Mouse (Mus musculus): ENCODE measurements around the gene Kmt2b. TPM values are rescaled to one million over a fixed set of nuclear protein-coding genes. Genes with fewer than 3 reads are reported as not detected.

Kmt2b gene
- total RNA-seq, 2 experiments from 2014 or later = 39.1 to 57.1 TPM

DNA sequence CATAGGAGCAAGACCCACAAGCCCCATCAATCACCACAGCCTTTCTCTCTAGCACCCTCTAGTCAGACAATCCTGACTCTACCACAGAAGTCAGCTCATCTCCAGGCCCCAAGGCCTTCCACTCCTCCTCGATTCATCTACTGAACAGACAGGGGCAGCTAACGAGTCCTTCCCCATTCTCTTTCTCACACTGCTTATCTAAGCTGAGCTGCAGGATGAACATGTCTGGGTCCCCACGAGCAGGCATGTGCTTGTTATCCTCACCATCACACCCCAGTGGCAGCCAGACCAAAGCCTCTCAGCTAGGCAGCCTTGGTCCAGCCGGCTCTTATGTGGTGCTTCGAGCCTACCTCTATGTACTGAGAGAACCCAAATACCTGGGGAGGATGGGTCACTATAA is 16.1 kb downstream of the Kmt2b start:
- DNase-seq (ENCODE audit: extremely low spot score in 1 of 2, low spot score in 1 of 2) = no peak

DNA sequence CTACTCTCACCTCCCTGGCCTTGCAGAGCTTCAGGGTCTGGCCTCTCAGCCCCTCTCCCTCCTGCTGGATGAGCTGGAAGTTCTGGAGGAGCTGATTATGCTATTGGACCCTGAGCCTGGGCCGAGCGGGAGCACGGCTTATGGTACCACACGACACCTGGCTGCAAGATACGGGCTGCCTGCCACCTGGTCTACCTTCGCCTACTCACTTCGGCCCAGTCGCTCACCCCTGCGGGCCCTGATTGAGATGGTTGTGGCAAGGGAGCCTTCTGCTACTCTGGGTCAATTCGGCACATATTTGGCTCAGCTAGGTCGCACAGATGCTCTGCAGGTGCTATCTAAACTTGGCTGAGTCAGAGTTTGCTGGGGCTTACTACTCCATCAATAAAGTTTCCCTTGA is 21.0 kb downstream of the Kmt2b start:
- no peak for DNase-seq (ENCODE audit: extremely low spot score in 1 of 2, low spot score in 1 of 2)

DNA sequence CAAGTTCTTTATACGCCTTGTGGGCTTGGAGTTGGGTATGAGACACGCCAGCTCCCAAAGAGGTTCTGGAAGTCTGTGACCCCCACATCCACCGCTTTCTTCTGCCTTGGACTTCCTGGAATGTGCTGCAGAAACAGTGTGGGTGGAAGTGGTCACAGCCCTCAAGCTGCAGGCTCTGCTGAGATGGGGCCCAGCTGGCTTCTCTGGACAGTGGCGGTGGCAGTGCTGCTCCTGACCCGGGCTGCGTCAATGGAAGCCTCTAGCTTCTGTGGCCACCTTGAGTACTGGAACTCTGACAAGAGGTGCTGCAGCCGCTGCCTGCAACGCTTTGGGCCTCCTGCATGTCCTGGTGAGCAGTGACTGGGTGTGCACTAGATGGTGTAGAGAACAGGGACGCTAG is 22.5 kb downstream of the Kmt2b start:
- no peak for DNase-seq (ENCODE audit: extremely low spot score in 1 of 2, low spot score in 1 of 2)

DNA sequence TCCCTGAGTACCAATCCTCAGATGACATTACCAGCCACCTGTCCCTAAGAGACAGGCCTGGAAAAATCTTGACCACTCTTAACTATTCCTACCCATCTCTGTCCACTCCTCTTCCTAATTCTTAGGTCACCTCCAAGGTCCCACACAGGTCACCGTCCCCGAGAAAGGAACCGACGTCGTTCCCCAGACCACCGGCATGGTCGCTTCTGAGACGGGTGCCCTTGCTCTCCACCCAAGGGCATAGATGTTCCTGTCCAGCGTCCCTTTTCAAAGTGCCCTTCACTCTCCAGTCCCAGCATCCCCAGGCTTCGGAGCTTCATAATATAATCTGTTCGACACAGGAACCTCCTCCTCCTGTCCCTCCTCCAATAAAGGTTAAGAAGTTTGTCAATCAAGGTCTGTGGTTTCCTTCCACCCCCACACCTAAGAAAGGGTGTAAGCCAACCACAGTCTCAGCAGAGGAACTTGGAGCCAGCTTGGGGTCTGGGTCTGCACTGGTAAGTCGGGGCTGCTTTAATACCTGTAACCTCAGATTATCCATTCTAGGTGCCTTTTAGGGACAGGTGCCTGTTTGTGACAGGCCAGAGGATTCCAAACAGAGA is 23.5 kb downstream of the Kmt2b start, which contains the start of gene Igflr1:
Gene Igflr1 (plus strand): TSS at position 458 of the 602 bp plus-strand sequence.
- DNase-seq (ENCODE audit: extremely low spot score in 1 of 2, low spot score in 1 of 2) = no peak

- DNase-seq (ENCODE audit: extremely low spot score in 1 of 2, low spot score in 1 of 2) = no peak
Observed at GRCm38 (mm10) chr7:30563906-30564280, 24.6 kb downstream of the Kmt2b start.

DNA sequence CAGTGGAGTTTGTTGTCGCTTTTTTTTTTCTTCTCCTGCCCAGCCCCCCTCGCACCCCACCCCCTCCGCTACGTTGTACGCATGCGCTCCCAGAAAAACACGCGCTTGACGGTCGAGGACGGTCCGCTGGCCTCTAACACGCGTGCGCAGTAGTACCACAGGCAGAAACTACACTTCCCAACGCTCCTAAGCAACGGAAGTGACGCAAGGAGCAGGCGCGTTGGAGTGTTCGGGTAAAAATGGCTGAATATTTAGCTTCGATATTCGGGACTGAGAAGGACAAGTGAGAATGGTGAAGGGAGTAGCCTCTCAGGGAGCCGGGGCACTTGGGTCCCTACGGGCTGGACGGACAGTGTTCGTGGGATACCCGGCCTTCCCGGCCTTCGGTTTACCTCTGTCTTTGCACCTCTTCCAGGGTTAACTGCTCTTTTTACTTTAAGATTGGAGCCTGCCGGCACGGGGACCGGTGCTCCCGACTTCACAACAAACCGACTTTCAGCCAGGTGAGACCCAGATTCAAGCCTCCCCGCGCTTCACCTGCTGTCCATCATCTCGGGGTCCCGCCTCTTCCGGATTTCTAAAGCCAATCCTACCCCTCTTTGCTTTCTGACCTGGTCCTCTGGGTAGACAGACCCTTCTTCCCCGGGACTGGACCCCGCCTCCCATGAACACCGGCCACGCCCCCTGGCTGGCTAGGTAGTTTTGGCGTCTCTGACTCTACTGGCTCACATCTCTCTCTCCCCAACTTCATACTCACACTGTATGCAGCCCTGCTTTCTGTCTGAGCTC is 25.2 kb downstream of the Kmt2b start, which contains the start of the genes U2af1l4, Gm49396 and Psenen:
Gene U2af1l4 (plus strand): TSS at position 185 of the 789 bp plus-strand sequence.
Gene Gm49396 (plus strand): TSS at position 228 of the 789 bp plus-strand sequence.
Gene Psenen (minus strand): TSS at position 511 of the 789 bp plus-strand sequence.
- DNase-seq (ENCODE audit: extremely low spot score in 1 of 2, low spot score in 1 of 2) = peak; percentile 84 to 90

- DNase-seq (ENCODE audit: extremely low spot score in 1 of 2, low spot score in 1 of 2) = no peak
Observed at GRCm38 (mm10) chr7:30562526-30563116, 25.9 kb downstream of the Kmt2b start.

DNA sequence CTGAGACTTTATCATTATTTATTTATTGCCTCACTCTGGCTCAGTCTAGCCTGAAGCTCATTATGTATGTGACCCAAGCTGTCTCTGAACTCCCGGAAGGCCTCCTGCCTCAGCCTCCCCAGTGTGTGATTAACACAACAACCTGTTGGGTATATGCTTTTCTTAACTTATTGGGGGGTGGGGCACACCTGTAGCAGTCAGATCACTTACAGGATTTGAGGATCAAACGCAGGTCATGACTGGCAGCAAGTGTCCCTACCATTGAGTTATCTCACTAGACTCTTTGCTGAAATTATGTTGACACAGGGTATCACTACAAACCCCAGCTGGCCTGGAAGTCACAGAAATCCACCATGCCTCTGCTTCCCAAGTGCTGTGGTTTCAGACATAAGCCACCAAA is 28.2 kb downstream of the Kmt2b start:
- no peak for DNase-seq (ENCODE audit: extremely low spot score in 1 of 2, low spot score in 1 of 2)

DNA sequence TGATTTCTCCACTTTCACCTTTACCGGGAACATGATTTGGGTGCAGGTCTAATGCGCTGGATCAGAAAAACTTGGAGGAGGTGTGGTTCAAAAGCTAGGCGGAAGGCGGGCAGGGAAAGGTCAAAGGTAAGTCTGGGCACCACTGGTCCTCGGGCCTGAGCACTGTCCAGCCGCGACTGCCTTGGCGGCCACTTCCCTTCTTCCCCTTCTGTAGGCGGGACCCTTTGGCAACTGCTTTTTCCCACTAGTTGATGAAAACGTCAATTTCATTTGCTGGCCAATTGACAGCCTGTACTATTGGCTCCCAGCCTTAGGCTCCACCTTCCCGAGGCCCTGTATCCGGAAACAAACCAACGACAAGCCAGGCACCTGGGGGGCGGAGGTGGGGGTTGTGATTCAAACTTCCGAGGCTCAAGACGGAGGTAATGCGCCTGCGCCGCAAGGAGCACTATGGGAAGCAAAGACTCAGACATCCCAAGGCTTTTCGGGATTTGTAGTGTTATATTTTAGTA is 29.0 kb downstream of the Kmt2b start, which contains the start of gene Lin37:
Gene Lin37 (minus strand): TSS at position 396 of the 512 bp plus-strand sequence.
- DNase-seq (ENCODE audit: extremely low spot score in 1 of 2, low spot score in 1 of 2) = peak; percentile 80 to 84

DNA sequence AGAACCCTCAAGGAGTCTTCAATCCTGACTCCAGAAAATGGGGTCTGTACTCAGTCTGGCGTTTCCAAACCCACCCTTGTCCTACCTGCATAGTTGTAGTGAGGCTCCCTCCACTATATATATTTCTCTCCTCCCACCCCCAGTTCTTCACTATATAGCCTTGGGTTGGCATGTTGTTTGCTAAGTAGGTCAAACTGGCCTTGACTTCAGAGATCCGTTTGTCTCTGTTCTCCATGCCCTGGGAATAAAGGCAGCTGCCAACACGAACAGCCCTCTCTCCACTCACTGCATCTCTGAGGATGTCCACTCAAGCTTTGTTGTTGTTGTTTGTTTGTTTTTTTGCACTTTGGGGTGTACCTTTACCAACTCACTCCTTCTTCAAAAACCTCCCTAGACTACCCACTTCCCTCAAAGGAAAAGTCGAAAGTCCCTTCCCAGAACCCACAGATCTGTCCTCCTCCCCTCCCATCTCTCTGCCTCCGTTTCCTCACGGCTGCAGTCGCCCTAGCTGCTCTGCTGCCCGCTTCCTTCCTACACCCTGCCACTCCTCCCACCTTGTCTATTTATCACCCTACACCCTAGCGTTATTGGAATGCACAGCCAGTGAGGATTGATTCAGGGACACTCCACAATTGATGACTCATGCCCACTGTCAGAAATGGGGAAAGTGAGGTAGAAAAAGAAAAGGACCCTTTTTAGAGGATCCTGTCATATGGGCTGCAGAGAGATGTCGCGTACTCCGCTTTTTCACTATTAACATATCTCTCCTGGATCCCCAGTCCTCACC is 29.7 kb downstream of the Kmt2b start:
- DNase-seq (ENCODE audit: extremely low spot score in 1 of 2, low spot score in 1 of 2) = no peak

GRCm38 (mm10) chr7:30557901-30558514 is 30.5 kb downstream of the Kmt2b start:
- no peak for DNase-seq (ENCODE audit: extremely low spot score in 1 of 2, low spot score in 1 of 2)

DNA sequence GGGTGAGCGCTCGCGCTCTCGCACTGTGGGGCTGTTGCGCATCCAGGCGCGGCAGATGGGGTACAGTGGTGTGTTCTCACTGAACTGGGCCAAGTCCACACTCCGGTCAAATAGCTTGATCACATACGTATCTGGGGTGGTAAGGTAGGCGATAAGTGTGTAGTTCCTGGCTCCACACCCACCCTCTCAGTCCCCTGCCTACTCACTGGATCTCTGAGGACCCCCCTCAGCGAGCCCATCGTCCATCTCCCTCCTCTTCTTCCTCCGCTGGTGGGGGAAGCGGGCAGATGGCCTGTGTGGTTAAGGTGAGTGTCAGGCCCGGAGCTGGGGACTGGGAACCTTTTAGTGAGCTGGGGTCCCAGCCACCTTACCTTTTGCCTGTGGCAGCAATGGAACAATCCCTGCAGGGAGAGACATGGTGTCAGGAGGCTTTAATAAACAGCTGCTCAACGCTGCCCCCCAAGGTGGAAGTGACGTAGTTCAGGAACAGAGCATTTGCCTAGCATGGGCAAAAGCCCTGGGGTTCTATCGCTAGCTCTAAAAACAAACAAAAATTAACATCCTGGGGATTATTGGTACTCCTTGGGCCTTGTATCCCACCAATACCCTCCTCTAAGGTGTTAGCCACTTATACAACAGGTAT is 31.5 kb downstream of the Kmt2b start:
- DNase-seq (ENCODE audit: extremely low spot score in 1 of 2, low spot score in 1 of 2) = no peak

DNA sequence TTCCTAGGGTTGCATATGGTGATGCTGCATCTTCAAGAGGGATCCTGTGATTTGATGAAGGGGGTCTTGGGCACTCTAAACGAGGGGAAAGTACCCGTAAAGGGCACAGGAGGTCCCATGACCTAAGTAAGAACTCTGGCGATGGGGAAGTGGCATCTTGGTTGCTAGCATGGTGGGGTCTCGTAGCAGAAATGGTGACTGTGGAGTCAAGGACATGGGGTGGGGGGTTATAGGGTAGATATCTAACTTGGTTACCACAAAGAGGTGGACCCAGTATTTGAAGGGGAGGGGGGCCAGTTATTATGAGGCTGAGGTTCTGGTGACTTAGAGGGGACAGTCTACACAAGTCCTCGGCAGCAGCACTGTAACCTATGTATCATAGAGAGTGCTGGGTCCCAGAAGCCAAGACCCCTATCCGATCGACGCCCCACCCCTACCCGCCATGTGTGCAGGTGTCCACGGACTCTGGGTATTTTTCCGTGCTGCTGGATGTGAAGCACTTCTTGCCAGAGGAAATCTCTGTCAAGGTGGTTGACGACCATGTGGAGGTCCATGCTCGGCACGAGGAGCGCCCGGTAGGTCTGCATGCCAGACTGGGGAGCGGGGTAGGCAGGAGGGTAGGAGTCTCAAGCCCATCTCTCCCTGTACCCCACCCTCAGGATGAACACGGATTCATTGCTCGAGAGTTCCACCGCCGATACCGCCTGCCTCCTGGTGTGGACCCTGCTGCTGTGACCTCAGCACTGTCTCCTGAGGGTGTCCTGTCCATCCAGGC is 34.5 kb downstream of the Kmt2b start:
- no peak for DNase-seq (ENCODE audit: extremely low spot score in 1 of 2, low spot score in 1 of 2)

- DNase-seq (ENCODE audit: extremely low spot score in 1 of 2, low spot score in 1 of 2) = no peak
Observed at GRCm38 (mm10) chr7:30553021-30553589, 35.4 kb downstream of the Kmt2b start.

DNA sequence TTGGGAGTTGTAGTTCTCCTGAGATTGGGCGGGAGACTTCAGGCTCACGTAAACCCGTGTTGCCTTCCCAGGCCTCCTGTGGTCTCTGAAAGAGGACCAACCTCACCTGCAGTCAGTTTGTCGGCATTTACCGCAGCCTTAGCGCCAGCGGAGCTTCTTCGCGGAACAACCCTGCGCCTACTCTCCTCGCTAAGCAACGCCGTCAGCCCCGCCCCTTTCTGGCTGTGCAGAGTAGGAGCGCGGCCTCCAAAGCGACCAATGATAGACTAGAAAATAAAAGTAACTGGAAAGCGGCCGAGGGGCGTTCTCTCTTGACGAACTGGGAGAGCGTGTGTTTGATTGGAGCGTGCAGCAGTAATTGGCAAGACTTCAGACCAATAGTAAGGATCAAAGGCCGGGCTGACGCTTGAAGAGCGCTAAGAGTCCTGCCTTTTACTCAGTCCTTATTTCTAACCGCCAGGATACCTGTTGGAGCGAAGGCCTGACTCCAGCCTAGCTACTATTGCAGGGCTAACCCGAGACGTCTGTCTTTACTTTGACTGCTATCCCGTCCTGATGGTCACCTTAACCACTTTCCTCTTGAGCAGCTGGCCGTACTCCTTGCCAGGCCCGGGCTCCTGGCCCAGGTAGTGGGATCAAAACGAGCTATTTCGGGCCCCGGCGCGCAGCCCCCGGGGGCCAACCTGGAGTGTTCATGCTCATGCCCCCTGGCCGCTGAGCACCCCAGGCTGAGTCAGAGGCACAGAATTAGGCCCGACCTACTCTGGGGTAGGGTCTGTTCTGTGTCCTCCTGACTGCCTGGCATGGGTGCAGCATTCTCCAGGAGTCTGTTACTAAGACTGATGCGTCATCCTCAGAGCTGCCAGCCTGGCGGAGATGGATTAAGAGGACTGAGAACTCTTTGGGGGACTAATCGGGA is 36.2 kb downstream of the Kmt2b start, which contains the start of the genes Hspb6 and Proser3:
Gene Hspb6 (plus strand): TSS at position 77 of the 919 bp plus-strand sequence.
Gene Proser3 (minus strand): TSS at position 198 of the 919 bp plus-strand sequence.
- peak; percentile 83 to 92 for DNase-seq (ENCODE audit: extremely low spot score in 1 of 2, low spot score in 1 of 2)

DNA sequence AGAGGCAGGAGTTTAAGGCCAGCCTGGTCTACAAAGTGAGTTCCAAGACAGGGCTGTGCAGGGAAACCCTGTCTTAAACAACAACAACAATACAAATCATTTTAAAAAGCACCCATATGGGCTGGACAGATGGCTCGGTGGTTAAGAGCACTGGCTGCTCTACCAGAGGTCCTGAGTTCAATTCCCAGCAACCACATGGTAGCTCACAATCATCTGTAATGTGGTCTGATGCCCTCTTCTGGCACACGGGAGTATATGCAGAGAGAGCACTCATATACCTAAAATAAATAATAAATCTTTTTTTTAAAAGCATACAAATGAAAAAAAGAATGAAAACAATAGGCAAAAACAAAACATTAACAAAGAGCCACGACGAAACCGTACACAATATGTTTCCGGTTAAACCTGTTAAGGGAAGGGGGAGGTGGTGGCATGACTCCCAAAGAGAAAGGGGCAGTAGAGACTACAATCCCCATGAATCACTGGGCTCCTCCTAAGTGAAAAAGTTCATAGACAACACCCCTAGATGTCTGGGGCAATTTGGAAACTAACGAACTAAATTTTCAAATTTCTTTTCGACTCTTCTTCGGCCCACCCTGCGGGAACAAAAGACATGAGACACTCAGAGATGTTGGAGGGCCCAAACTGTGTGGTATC is 37.0 kb downstream of the Kmt2b start:
- no peak for DNase-seq (ENCODE audit: extremely low spot score in 1 of 2, low spot score in 1 of 2)
